Mouse (Mus musculus): ENCODE data around the gene Tspoap1.
A peak's percentile ranks its signal among the peaks of the same experiment; 100 is the strongest.

Gene Tspoap1

DNA sequence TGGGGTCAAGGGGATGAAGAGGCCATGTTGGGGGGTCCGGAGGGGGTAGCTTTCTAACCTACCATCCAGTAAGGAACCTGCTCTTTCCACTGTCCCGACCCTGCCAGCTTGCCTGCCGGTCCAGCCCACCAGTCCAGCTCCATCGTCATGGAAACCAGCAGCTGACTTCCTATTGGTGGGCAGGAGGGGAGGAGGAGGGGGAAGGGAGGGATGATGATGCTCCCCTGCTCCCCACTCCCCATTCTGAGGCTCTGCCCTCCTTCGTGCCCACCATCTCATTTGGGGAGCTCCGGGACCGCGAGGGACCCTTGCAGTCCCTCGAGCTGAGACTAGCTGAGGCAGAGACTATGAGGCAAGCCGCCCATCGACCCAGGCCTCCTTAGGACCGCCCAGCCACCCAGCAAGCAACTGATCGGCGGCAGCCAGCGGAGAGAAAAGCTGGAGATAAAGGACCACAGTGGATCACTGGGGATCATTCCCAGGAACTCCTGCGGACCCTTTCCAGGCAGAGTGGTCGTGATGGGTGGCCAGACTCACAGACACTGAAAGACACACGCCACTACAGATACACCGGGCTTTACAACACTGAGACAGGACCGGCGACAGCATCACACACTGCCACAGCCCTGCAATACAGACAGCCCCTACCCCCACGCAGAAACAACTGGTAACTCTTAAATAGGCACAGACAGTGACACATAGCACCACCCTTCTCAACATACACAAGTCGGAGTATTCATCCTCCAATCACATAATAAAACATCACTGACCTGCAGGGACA lies at the start of gene Tspoap1:
Gene Tspoap1, plus strand, starts transcription at position 241 of the 781 bp plus-strand sequence.
- DNase-seq = peak; percentile 76

DNA sequence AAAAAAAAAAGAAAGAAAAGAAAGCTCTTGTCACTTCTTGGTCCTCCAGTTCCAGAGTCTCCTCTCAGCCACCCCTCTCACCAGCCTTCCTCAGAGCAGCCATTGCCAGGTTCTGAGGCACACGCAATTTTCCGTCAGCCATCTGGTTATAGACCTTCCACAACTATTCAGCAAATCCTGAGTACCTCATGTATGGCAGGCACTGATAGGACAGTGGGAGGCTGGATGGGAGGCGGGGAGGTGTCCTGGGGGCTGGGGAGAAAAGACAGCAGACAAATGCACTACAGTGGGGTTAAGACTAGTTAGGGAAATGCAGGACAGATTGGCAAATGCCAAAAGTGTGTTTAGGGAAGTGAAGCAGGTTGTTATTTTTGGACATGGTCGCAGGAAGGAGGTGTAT lies 48.2 kb upstream of the Tspoap1 start:
- DNase-seq = no peak

- no peak for DNase-seq
These were observed 44.3 kb upstream of the Tspoap1 start for GRCm38 (mm10) chr11:87715999-87716398.

DNA sequence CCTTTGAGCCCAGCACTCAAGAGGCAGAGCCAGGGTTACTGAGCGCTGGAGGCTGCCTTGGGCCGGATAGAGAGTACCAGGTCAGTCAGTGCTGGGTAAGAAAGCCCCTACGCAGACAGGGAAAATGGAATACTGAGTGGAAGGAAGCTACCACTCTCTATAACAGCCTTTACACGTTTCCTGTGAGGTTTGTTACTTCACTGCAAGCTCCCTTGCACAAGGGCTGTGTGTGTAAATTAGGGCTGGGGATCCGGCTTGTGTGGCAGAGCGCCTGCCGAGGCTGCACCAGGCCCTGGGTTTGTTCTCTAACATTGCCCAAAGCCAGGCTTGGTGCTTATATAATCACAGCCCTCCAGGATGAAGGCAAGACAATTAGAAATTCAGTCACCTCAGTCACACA lies 40.8 kb upstream of the Tspoap1 start:
- no peak for DNase-seq

DNA sequence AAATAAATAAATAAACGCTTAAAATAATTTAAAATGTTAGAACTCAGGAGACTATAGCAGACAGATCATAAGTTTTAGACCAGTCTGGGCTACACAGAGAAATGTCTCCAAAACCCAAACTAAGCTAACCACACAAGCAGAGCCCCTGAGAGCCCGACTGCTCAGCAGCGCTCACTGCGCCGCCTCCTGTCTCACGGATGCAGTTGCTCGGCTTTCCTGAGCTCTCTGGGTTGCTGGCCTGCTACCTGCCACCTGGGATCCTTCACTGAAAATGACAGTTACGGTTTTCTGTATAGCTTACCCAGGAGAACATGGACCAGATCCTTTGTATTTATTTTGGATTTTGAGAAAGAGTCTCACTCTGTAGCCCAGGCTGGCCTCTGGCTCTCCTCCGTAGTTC lies 40.0 kb upstream of the Tspoap1 start:
- no peak for DNase-seq

DNA sequence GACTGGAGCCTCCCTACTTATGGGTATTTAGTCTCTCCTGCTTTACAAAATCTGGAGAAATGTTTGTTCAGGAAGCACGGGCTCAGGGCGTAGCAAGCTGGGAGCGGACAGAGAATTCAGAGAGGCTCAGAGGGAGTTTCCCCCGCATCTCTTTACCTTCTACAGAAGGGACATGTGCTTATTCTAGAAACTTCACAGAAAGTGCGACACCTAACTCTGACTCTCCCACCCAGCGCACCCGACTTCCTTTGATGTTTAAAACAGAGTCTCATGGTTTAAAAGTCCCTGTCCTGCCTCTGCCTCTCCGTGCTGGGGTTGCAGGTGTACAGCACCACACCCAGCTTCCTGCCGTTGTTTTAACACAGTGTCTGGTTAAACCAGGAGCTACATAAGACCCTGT lies 39.5 kb upstream of the Tspoap1 start:
- DNase-seq = no peak

- no peak for DNase-seq
These were observed 38.2 kb upstream of the Tspoap1 start for GRCm38 (mm10) chr11:87722168-87722567.

DNA sequence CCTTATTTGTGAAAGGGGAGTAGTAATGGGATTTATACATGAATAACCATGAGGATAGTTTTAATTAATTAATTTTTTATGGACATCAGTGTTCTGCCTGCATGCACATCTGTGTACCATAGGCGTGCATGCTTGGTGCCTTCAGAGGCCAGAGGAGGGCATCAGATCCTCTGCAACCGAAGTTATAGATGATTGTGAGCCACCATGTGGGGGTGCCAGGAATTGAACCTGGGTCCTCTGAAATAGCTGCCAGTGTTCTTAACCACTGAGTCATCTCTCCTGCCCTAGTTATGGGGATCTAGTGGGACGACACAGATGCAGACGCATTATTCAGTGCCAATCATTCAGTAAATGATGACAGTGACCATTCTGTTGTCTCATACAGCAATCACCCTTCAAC lies 37.5 kb upstream of the Tspoap1 start:
- DNase-seq = no peak

GRCm38 (mm10) chr11:87725515-87725914 lies 34.8 kb upstream of the Tspoap1 start:
- DNase-seq = no peak

GRCm38 (mm10) chr11:87725964-87726562 lies 34.3 kb upstream of the Tspoap1 start:
- no peak for DNase-seq

DNA sequence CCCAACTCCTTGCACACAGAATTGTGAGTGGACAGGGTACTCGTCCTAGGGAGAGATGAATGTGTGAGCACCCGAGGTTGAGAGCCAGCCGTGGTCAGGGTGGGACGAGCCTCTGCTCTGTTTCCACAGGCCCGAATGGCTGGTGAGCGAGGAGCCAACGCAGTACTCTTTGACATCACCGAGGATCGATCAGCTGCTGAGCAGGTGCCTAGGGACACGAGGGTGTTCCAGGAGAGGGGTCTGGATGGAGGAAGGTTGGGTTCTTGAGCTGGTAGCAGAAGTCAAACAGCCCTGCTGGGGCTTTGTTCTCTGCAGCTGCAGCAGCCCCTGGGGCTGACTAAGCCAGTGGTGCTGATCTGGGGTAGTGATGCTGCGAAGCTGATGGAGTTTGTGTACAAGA lies 33.3 kb upstream of the Tspoap1 start:
- no peak for DNase-seq

DNA sequence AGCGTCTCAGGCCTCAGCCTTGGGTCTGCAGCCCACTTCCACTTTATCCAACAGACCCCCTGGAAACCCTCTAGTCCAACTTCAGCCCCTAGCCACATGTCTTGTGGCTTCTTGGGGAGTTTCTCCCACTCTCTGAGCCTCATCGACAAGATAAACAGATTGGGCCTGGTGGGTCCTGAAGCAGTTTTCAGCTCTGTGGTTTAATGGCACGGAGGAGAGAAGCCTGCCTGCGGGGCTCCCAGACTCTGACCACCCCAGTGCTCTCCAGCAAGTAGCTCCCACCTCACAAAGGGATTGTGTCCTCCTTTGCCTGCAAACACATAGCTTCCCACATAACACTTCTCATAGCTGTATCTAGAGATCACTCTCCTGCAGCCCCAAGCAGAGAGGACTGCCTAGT lies 32.9 kb upstream of the Tspoap1 start:
- no peak for DNase-seq

DNA sequence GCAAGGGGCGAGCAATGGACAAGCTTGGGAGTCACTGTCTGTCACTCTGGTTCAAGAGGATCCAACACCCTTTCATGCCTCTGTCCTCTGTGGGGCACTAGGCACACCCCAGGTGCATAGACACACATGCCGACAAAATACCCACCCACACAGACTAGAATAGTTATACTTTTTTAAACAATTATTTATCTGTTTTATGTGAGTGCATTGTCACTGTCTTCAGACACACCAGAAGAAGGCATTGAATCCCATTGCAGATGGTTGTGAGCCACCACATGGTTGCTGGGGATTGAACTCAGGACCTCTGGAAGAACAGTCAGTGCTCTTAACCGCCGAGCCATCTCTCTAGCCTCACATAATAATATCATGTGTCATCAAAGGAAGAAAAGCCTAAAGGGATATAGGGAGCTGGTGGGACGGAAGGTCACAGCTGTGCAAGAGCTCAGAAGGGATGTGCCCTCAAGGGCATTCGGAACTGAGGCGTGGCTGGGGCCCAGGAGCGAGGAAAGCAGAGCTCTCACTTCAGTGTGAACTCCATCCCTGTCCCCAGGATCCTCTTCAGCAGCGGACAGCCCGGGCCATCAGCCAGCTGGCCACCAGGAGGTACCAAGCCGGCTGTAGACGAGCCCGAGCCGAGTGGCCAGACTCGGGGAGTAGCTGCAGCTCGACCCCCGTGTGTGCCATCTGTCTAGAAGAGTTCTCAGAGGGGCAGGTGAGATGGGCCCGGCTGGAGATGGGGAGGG lies 31.3 kb upstream of the Tspoap1 start:
- DNase-seq = no peak

- no peak for DNase-seq
These were observed 30.7 kb upstream of the Tspoap1 start for GRCm38 (mm10) chr11:87729593-87730185.

DNA sequence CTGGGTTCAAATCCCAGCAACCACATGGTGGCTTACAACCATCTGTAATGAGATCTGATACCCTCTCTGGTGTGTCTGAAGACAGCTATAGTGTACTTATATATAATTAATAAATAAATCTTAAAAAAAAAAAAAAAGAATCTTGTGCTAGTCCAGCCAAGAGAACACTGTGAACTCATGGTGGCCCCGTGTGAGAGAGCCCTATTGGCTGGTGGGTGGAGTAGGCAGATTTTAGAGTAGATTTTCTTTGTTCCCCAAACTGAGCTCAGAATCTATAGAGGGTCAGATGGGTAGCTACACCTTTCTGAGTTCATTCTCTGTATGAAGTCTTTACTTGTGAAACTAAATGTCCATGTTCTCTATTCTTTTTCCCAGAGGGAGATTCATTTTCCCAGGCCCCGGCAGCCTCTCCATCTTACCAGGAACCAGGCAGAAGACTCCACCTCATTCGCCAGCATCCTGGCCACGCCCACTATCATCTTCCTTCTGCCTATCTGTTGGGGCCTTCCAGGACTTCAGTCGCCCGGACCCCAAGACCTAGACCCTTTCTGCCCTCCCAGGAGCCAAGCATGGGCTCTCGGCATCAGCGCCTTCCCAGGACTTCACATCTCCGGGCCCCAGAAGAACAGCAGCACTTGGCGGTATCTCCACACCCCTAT lies 29.6 kb upstream of the Tspoap1 start:
- no peak for DNase-seq

GRCm38 (mm10) chr11:87734346-87734745 lies 26.0 kb upstream of the Tspoap1 start:
- no peak for DNase-seq

DNA sequence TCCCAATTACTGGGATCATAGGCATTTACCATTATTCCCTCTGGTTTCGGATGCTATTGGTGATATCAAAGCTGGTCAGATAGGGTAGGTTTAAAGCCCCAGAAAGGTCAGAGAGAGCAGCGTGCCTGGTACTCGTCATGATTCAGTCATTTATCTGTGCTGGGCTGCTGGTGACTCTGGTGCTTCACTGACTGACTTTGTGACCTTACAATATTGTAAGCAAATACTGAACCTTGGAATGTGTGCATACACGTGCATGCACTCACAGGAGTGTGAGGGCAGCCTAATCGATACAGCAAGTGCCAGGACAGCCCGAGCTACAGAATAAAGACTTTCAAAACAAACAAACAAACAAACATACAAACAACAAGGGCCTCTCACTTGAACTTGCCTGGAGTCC lies 24.6 kb upstream of the Tspoap1 start:
- DNase-seq = no peak

DNA sequence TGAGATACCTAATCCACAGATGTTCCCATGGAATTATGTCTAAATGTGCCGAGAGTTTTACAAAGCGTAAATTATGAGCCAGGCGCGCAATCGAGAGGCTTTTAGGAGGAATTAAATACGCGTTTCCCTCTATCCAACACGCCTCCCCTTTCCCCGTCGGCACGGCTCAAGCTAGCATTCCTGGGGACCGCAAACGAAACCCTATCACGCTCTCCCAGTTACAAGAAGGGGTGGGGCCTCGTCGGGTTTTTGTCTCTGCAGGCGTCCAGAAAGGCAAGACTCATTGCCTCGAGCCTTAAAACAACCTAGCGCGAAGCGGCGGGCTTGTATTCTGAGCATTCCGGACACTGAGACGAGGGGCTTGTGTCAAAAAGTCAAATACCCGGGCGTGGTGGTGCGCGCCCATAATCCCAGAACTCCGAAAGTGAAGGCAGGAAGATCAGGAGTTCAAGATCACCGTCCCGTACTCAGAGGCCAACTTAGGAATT lies 23.6 kb upstream of the Tspoap1 start:
- peak; percentile 65 for DNase-seq

GRCm38 (mm10) chr11:87737175-87737740 lies 23.1 kb upstream of the Tspoap1 start, which contains the start of gene Supt4a:
Gene Supt4a, plus strand, starts transcription at chr11:87737552.
- peak; percentile 95 for DNase-seq

DNA sequence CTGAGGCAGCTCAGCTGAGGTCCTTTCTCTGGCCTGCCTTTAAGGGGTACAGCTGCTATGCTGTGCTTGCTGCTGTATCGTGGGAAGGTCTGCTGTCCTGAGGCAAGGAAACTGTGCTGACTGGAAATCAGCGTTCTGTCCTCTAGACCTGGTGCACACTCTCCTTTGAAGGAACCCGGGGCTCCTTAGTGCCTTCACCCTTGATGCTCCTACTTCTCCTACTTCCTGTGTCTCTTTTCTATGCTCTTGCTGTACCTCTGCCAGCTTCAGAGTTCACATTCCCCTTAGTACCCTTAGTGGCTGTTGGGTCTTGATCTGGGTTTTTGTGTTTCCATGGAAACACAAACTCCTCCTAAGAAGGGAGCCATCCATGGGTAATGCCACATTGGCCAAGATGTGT lies 16.6 kb upstream of the Tspoap1 start:
- DNase-seq = no peak

DNA sequence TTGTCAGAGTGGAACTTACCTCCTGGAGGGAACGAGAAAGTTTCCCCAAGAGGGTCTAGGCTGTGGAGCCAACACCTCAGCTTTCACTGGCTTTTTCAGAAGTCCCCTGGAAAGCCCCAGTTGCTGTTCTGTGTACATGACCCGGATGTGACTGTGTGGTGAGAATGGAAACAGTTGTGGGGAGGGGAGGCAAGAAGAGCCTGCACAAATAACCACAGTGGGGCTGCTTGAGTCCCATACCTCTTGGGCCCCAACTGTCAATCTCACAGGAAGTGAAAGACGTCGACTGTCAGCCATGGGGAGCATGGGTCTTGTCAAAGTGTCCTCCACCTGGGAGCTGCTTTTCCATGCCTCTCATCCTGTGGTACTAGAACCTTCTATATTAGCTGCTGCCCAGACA lies 15.4 kb upstream of the Tspoap1 start:
- DNase-seq = no peak

Measured in cerebellum, adult 11-12 months (tissue).